Mouse (Mus musculus): Measurements from ENCODE around the gene Hoxd13.
A peak's percentile ranks its signal among the peaks of the same experiment; 100 is the strongest.

The Hoxd13 gene

GRCm38 (mm10) chr2:74667842-74668357, at the start of gene Hoxd13:
Hoxd13 (plus strand) TSS chr2:74668310.
- DNase-seq (ENCODE audit: low read depth, low spot score) = no peak
- peaks cover 6% of the 10 kb centered on the region; the same call in 1 of the 2 replicates for H3K27me3 ChIP-seq (ENCODE audit: control insufficient read depth, insufficient read depth, low read length, poor library complexity, severe bottlenecking)
- no peaks in the 10 kb centered on the region for H3K36me3 ChIP-seq (ENCODE audit: control insufficient read depth, insufficient read depth, low read length, poor library complexity, severe bottlenecking)

GRCm38 (mm10) chr2:74619676-74620246, 48.3 kb upstream of the Hoxd13 start:
- Histone ChIP-seq H3K36me3 (ENCODE audit: control insufficient read depth, insufficient read depth, low read length, poor library complexity, severe bottlenecking) (no peaks in the 10 kb centered on the region), H3K27me3 (ENCODE audit: control insufficient read depth, insufficient read depth, low read length, poor library complexity, severe bottlenecking) (no peaks in the 10 kb centered on the region)
- no peak for DNase-seq (ENCODE audit: low read depth, low spot score)

- Histone ChIP-seq H3K36me3 (ENCODE audit: control insufficient read depth, insufficient read depth, low read length, poor library complexity, severe bottlenecking) (no peaks in the 10 kb centered on the region), H3K27me3 (ENCODE audit: control insufficient read depth, insufficient read depth, low read length, poor library complexity, severe bottlenecking) (no peaks in the 10 kb centered on the region)
- no peak for DNase-seq (ENCODE audit: low read depth, low spot score)
Measured at GRCm38 (mm10) chr2:74620368-74620767, 47.7 kb upstream of the Hoxd13 start.

- Histone ChIP-seq H3K36me3 (ENCODE audit: control insufficient read depth, insufficient read depth, low read length, poor library complexity, severe bottlenecking) (no peaks in the 10 kb centered on the region), H3K27me3 (ENCODE audit: control insufficient read depth, insufficient read depth, low read length, poor library complexity, severe bottlenecking) (no peaks in the 10 kb centered on the region; the same call in 1 of the 2 replicates)
- DNase-seq (ENCODE audit: low read depth, low spot score) = no peak
Measured at GRCm38 (mm10) chr2:74635412-74635811, 32.7 kb upstream of the Hoxd13 start.

GRCm38 (mm10) chr2:74642431-74642830, 25.7 kb upstream of the Hoxd13 start:
- DNase-seq (ENCODE audit: low read depth, low spot score) = no peak
- H3K27me3 ChIP-seq (ENCODE audit: control insufficient read depth, insufficient read depth, low read length, poor library complexity, severe bottlenecking) = no peaks in the 10 kb centered on the region; the same call in 1 of the 2 replicates
- H3K36me3 ChIP-seq (ENCODE audit: control insufficient read depth, insufficient read depth, low read length, poor library complexity, severe bottlenecking) = no peaks in the 10 kb centered on the region

GRCm38 (mm10) chr2:74645631-74646030, 22.5 kb upstream of the Hoxd13 start:
- DNase-seq (ENCODE audit: low read depth, low spot score) = no peak
- Histone ChIP-seq H3K27me3 (ENCODE audit: control insufficient read depth, insufficient read depth, low read length, poor library complexity, severe bottlenecking) (0 out of 2 replicates have a peak, but pooled peaks cover 2% of the 10 kb centered on the region), H3K36me3 (ENCODE audit: control insufficient read depth, insufficient read depth, low read length, poor library complexity, severe bottlenecking) (no peaks in the 10 kb centered on the region)

- DNase-seq (ENCODE audit: low read depth, low spot score) = no peak
- Histone ChIP-seq H3K27me3 (ENCODE audit: control insufficient read depth, insufficient read depth, low read length, poor library complexity, severe bottlenecking) (0 out of 2 replicates have a peak, but pooled peaks cover 2% of the 10 kb centered on the region), H3K36me3 (ENCODE audit: control insufficient read depth, insufficient read depth, low read length, poor library complexity, severe bottlenecking) (no peaks in the 10 kb centered on the region)
Measured at GRCm38 (mm10) chr2:74647082-74647864, 20.8 kb upstream of the Hoxd13 start.

- DNase-seq (ENCODE audit: low read depth, low spot score) = no peak
- Histone ChIP-seq H3K36me3 (ENCODE audit: control insufficient read depth, insufficient read depth, low read length, poor library complexity, severe bottlenecking) (no peaks in the 10 kb centered on the region), H3K27me3 (ENCODE audit: control insufficient read depth, insufficient read depth, low read length, poor library complexity, severe bottlenecking) (peaks cover 4% of the 10 kb centered on the region)
Measured at GRCm38 (mm10) chr2:74652996-74653340, 15.1 kb upstream of the Hoxd13 start.

GRCm38 (mm10) chr2:74653781-74654535, 14.2 kb upstream of the Hoxd13 start:
- DNase-seq (ENCODE audit: low read depth, low spot score) = no peak
- Histone ChIP-seq H3K36me3 (ENCODE audit: control insufficient read depth, insufficient read depth, low read length, poor library complexity, severe bottlenecking) (no peaks in the 10 kb centered on the region), H3K27me3 (ENCODE audit: control insufficient read depth, insufficient read depth, low read length, poor library complexity, severe bottlenecking) (peaks cover 4% of the 10 kb centered on the region)

GRCm38 (mm10) chr2:74654743-74655419, 13.2 kb upstream of the Hoxd13 start:
- peaks cover 4% of the 10 kb centered on the region for H3K27me3 ChIP-seq (ENCODE audit: control insufficient read depth, insufficient read depth, low read length, poor library complexity, severe bottlenecking)
- no peak for DNase-seq (ENCODE audit: low read depth, low spot score)
- H3K36me3 ChIP-seq (ENCODE audit: control insufficient read depth, insufficient read depth, low read length, poor library complexity, severe bottlenecking) = no peaks in the 10 kb centered on the region

- Histone ChIP-seq H3K36me3 (ENCODE audit: control insufficient read depth, insufficient read depth, low read length, poor library complexity, severe bottlenecking) (no peaks in the 10 kb centered on the region), H3K27me3 (ENCODE audit: control insufficient read depth, insufficient read depth, low read length, poor library complexity, severe bottlenecking) (peaks cover 4% of the 10 kb centered on the region)
- no peak for DNase-seq (ENCODE audit: low read depth, low spot score)
Measured at GRCm38 (mm10) chr2:74655420-74655781, 12.7 kb upstream of the Hoxd13 start.

- Histone ChIP-seq H3K36me3 (ENCODE audit: control insufficient read depth, insufficient read depth, low read length, poor library complexity, severe bottlenecking) (no peaks in the 10 kb centered on the region), H3K27me3 (ENCODE audit: control insufficient read depth, insufficient read depth, low read length, poor library complexity, severe bottlenecking) (peaks cover 3% of the 10 kb centered on the region)
- DNase-seq (ENCODE audit: low read depth, low spot score) = peak; percentile 66
Measured at GRCm38 (mm10) chr2:74655821-74656631, 12.1 kb upstream of the Hoxd13 start.

GRCm38 (mm10) chr2:74656632-74657021, 11.5 kb upstream of the Hoxd13 start:
- Histone ChIP-seq H3K27me3 (ENCODE audit: control insufficient read depth, insufficient read depth, low read length, poor library complexity, severe bottlenecking) (peaks cover 3% of the 10 kb centered on the region), H3K36me3 (ENCODE audit: control insufficient read depth, insufficient read depth, low read length, poor library complexity, severe bottlenecking) (no peaks in the 10 kb centered on the region)
- no peak for DNase-seq (ENCODE audit: low read depth, low spot score)
